Mouse (Mus musculus) thymus, postnatal 14 days (tissue): ENCODE data around the gene Nat14.
"Not testable (repeated sequence)": the region's sequence is repeated elsewhere in the genome, so short reads cannot be mapped to it uniquely, and the experiment has no call there.

Experiments used
- DNase-seq: peaks from one replicate; pipeline ENCODE4 v3.0.0; 2021

Nat14 gene

DNA sequence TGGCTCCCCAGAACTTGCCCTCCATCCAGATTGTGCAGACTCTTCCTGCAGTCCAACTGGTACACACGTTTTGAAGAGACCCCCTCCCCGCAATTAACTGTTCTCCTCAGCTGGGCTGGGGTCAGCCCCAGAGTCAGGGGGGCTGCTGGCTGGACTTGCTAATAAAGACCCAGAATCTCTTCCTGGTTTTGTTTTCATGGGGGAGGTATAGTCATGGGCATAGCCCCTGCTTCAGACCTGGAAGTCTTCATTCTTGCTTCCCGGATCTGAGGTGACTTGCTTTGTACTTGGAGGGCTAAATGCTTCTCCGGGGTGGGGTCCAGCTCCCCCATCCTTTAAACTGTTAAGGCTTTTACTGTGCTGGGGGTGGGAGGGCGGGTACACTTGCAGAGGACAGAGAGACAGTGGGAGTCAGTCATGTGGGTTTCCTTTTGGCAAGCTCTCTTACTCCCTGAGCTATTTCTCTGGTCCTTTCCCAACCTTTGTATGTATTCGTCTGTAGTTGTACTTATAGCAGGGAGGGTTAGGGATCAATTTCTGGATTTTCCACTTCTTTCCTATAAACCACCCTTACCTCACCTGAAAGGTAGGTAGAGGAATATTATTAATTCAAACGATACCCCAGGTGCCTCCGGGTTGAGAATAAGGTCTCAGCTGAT lies at the start of gene Nat14:
Gene Nat14, plus strand, starts transcription at position 205 of the 659 bp plus-strand sequence.
- DNase-seq = no peak

GRCm38 (mm10) chr7:4876753-4877221 lies 45.0 kb upstream of the Nat14 start, which contains the start of gene Isoc2a:
Isoc2a (plus strand) TSS chr7:4877153.
- DNase-seq = peak; percentile 90

DNA sequence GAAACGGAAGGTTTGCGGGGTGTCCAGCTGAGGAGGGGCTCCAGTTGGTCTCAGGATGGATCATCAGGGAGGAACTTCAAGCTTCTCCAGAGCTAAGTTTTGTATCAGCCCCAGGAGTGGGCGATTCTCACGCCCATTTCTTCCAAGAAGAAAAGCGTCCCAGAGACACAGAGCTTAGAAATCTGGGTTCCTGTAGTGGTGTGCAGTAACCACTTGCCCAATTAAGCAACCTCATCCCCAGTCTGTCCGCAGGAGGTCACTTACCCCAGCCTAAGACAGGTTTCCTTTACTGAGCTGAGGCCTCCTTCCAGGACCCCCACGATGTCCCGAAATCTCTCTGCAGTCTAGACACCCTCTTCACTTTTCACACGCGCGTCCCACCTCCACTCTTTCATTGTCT lies 44.6 kb upstream of the Nat14 start:
- DNase-seq = peak; percentile 14

DNA sequence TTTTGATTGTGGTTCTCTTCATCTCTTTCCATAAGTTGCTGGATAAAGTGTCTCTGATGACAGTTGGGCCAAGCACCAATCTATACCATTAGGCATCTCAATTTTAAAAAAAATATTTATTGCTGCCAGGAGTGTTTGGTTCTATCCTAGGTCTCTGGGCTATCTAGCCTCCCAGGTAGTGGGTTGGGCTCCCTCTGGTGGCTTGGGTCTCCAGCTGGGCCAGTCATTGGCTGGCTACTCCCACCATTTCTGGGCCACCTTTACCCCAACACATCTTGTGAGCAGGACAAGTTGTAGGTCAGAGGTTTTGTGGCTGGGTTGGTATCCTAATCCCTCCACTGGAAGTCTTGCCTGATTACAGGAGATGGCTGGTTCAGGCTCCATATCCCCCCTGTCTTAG lies 43.6 kb upstream of the Nat14 start:
- peak; percentile 66 for DNase-seq

GRCm38 (mm10) chr7:4879036-4879435 lies 42.8 kb upstream of the Nat14 start:
- DNase-seq = not testable (repeated sequence)

GRCm38 (mm10) chr7:4886680-4887079 lies 35.1 kb upstream of the Nat14 start:
- DNase-seq = no peak

DNA sequence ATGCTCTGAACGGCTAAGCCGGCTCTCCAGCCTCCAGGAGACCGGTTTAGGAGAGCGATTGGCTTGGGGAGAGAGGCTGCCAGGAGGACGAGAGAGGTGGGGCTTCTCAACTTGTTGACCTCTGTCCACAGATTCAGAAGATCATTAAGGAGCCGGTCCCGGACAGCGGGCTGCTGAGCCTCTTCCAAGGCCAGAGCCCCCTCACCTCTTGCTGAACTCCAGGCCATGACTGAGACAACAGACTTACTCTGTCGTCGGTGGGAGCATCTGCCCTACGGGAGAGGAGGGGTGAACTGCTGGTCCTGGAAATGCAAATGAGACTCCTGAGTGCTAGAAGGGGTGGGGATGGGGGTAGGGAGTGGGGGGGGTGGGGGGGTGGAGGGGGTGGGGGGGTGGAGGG lies 26.6 kb upstream of the Nat14 start:
- DNase-seq = no peak

- no peak for DNase-seq
Observed at GRCm38 (mm10) chr7:4898851-4899648, 22.8 kb upstream of the Nat14 start.

- peak; percentile 30 for DNase-seq
Observed at GRCm38 (mm10) chr7:4899649-4900522, 21.9 kb upstream of the Nat14 start.

DNA sequence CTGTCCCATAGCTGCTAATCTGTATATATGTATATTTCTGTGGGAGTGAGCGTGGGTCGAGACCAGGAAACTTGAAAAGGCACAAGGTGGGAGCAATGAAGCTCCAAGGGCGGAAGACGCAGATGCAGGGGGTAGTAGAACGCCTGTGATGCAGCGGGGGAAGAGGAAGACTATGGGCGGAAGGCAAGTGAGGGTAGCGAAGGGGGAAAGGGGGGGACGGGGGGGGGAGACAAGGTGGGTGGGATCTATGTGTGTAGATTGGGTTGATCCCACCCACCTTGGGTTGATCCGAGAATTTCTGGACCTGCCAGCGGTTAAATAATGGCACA lies 21.3 kb upstream of the Nat14 start:
- DNase-seq = no peak

DNA sequence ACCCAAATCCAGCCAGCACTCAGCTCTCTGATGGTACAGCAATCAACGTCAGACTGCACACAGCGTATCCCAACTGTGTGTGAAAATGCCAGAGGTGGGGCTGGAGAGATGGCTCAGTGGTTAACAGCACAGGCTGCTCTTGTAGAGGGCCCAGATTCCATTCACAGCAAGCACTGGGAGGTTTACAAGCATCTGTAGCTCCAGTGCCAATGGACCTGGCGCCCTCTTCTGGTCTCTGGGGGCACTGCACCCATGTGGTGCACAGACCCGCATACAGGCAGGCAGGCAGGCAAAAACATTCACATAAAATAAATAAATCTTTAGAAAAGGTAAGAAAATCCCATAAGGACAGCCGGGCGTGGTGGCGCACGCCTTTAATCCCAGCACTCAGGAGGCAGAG lies 20.7 kb upstream of the Nat14 start:
- DNase-seq = peak; percentile 59

DNA sequence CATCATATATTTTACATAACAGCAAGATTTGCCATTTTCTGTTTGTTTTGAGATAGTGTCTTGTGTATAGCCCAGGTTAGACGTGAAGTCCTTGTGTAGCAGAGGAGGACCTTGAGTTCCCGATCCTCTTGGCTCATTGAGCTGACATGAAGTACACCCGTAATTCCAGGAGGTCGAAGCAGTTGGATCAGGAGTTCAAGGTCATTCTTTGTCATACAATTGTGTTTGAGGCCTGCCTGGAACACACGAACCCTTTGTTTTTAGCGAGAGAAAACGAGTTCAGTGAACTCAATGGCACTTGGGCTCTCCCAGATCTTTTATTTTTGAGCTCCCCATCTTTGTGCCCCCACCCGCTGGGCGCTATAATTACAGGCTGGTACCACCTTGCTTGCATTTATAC lies 19.4 kb upstream of the Nat14 start:
- no peak for DNase-seq

DNA sequence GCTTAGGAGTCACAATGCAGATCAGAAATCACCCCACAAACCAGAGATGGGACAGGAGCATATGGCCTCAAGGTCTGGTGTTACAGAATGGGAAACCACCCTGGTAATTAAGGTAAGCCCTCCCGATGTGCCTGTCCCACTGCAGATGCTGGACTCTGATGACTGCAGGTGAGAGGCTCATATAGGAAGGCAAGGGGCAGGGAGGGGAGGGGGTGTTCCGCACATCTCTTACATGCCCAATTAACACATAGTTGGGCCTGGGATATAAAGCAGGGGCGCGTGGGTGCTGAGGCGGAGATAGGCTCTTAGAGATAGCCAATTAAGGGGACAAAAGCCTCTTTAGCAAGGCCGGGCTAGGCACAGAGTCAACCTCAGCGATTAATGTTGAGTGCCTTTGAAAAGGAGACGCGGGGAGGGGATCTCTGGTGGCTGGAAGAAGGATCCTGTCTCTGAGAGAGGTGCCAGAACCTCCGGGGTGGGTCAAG lies 15.3 kb upstream of the Nat14 start, which contains the start of gene Gm36210:
Gene Gm36210, minus strand, starts transcription at position 51 of the 485 bp plus-strand sequence.
- DNase-seq = no peak

GRCm38 (mm10) chr7:4911561-4911960 lies 10.3 kb upstream of the Nat14 start:
- peak; percentile 67 for DNase-seq

GRCm38 (mm10) chr7:4912248-4912647 lies 9.6 kb upstream of the Nat14 start:
- no peak for DNase-seq

- DNase-seq = peak; percentile 96
Observed at GRCm38 (mm10) chr7:4915007-4915665, 6.7 kb upstream of the Nat14 start, which contains the start of gene Zfp628. Zfp628 (plus strand) TSS chr7:4915217.

DNA sequence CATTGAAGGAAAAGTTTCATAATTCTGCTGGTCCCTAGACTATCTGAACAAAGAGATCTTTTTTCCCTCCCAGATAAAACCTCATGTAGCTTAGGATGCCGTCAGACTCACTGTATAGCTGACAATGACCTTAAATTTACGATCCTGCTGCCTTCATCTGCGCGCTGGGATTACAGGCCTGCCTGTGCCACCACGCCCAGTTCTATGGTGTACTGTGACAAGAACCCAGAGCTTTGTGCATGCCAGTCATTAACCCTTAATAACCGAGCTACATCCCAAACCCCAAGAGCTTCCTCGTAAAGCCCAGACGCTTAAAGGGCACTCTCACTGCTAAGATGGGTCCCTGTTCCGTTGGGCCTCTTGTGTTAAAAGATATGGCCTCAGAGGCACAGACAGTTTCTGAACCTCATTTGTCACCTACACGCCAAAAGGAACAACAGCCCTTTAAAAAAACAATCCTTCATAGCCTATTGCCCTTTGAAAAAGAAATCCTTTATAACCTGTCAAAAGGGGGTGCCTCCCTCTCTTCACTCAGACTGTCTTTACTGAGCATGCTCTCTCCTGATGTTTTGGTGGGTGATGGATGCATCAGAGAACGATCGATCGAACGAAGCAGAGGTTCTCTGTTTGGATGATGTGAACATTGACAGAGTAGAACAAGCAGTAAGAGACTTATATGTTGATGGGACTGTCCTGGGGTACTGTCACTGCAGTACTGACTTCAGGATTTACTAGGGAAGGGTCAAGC lies 6.0 kb upstream of the Nat14 start:
- DNase-seq = peak; percentile 43

GRCm38 (mm10) chr7:4917494-4917893 lies 4.3 kb upstream of the Nat14 start:
- DNase-seq = no peak

DNA sequence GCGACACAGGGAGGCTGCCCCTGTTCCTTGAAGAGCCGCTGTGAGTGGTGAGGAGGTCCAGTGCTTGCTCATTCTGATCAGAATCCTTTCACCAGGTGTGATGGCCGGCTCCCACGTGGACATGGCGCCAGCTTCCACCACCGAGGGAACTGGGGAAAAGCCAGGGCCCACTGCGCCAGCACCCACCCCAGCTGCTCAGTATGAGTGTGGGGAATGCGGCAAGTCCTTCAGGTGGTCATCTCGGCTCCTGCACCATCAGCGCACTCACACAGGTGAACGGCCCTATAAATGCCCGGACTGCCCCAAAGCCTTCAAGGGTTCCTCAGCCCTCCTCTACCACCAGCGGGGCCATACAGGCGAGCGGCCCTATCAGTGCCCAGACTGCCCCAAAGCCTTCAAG lies 3.1 kb upstream of the Nat14 start:
- DNase-seq = no peak

- no peak for DNase-seq
Observed at GRCm38 (mm10) chr7:4919096-4919495, 2.7 kb upstream of the Nat14 start.

DNA sequence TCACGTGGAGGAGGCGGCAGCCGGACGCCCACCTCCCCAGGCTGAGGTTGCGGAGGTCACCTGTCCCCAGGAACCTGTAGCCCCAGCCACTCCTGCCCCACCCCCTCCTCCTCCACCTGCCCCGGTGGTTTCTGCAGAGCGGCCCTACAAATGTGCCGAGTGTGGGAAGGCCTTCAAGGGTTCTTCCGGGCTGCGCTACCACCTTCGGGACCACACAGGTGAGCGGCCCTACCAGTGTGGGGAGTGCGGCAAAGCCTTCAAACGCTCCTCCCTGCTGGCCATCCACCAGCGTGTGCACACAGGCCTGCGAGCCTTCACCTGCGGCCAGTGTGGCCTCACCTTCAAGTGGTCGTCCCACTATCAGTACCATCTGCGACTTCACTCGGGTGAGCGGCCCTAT lies 1.9 kb upstream of the Nat14 start:
- DNase-seq = no peak

- DNase-seq = no peak
Observed at GRCm38 (mm10) chr7:4920496-4920895, 1.3 kb upstream of the Nat14 start.
